ENCODE assay signal across 8 mouse cellular contexts in genomic region chrX:142305869-142306581, GRCm38 (mm10). TPM values are rescaled to one million over a fixed set of nuclear protein-coding genes. Genes with fewer than 3 reads are reported as not detected.
A peak's percentile ranks its signal among the peaks of the same experiment; 100 is the strongest.
DNase-seq lines count a peak whose midpoint lies in the region; ATAC-seq lines count a peak whose summit lies in the region.

Gene Kcne1l, minus strand, starts transcription at chrX:142306294.

- 27% methylated on average over 29 of the region's 33 CpGs for WGBS in heart, embryonic 12.5 days
- 21% methylated on average over 20 of the region's 33 CpGs for WGBS in forebrain, embryonic 16.5 days
- 24% methylated on average over 28 of the region's 33 CpGs for WGBS in liver, embryonic 11.5 days
- 20% methylated on average over 28 of the region's 33 CpGs for WGBS in stomach, embryonic 16.5 days

- H3K27me3 ChIP-seq in heart, embryonic 12.5 days (replicated peaks), result peaks cover 31% of the 10 kb centered on the region
- H3K27me3 ChIP-seq in forebrain, embryonic 16.5 days (replicated peaks; ENCODE audit: control insufficient read depth, insufficient read depth, low read length), result no peaks in the 10 kb centered on the region; the same call in 1 of the 2 replicates
- H3K27me3 ChIP-seq in liver, embryonic 11.5 days (replicated peaks; ENCODE audit: control insufficient read depth, insufficient read depth, low read length), result peaks cover 37% of the 10 kb centered on the region
- H3K27me3 ChIP-seq in stomach, embryonic 16.5 days (ENCODE audit: control insufficient read depth, insufficient read depth, low read length), result peaks cover 12% of the 10 kb centered on the region

- H3K9ac ChIP-seq in heart, embryonic 12.5 days, result peak within 1 kb of the TSS; percentile 58
- peak within 1 kb of the TSS; percentile 48 for H3K9ac ChIP-seq in forebrain, embryonic 16.5 days (replicated peaks; ENCODE audit: low read depth, low read length)
- no peak within 1 kb of the TSS for H3K9ac ChIP-seq in liver, embryonic 11.5 days (ENCODE audit: low read depth, low read length)
- peak within 1 kb of the TSS; percentile 63 for H3K9ac ChIP-seq in stomach, embryonic 16.5 days (ENCODE audit: low read length)

- H3K9me3 ChIP-seq in heart, embryonic 12.5 days (replicated peaks), result no peaks in the 10 kb centered on the region
- no peaks in the 10 kb centered on the region for H3K9me3 ChIP-seq in forebrain, embryonic 16.5 days (ENCODE audit: control insufficient read depth, low read length)
- H3K9me3 ChIP-seq in liver, embryonic 11.5 days (ENCODE audit: control insufficient read depth, low read length), result no peaks in the 10 kb centered on the region
- H3K9me3 ChIP-seq in stomach, embryonic 16.5 days (replicated peaks; ENCODE audit: control insufficient read depth, low read length), result no peaks in the 10 kb centered on the region

- DNase-seq in heart, adult 18-20 months, result no peak
- DNase-seq in ZHBTc4 (ENCODE audit: low read depth, low spot score), result peak; percentile 24
- peak; percentile 39 for DNase-seq in liver, embryonic 11.5 days (ENCODE audit: low spot score)
- DNase-seq in spleen, postnatal 4 days (ENCODE audit: low spot score in 2 of 2), result no peak

- H3K4me1 ChIP-seq in heart, embryonic 12.5 days (replicated peaks), result peaks cover 5% of the 10 kb centered on the region; the same call in 1 of the 2 replicates
- peaks cover 8% of the 10 kb centered on the region; the same call in 1 of the 2 replicates for H3K4me1 ChIP-seq in forebrain, embryonic 16.5 days (replicated peaks; ENCODE audit: control insufficient read depth, insufficient read depth, low read length)
- no peaks in the 10 kb centered on the region for H3K4me1 ChIP-seq in liver, embryonic 11.5 days (replicated peaks; ENCODE audit: control insufficient read depth, insufficient read depth, low read length)
- peaks cover 3% of the 10 kb centered on the region; the same call in 1 of the 2 replicates for H3K4me1 ChIP-seq in stomach, embryonic 16.5 days (ENCODE audit: control insufficient read depth, insufficient read depth, low read length)

- no peaks in the 10 kb centered on the region for H3K36me3 ChIP-seq in heart, embryonic 12.5 days
- H3K36me3 ChIP-seq in forebrain, embryonic 16.5 days (ENCODE audit: control insufficient read depth, insufficient read depth), result no peaks in the 10 kb centered on the region
- no peaks in the 10 kb centered on the region for H3K36me3 ChIP-seq in liver, embryonic 11.5 days (ENCODE audit: control insufficient read depth, insufficient read depth, low read length)
- H3K36me3 ChIP-seq in stomach, embryonic 16.5 days (ENCODE audit: control insufficient read depth, insufficient read depth, low read length), result no peaks in the 10 kb centered on the region

- H3K4me3 ChIP-seq in heart, embryonic 12.5 days, result peak within 1 kb of the TSS; percentile 44
- H3K4me3 ChIP-seq in forebrain, embryonic 16.5 days (replicated peaks; ENCODE audit: low read length), result peak within 1 kb of the TSS; percentile 1
- H3K4me3 ChIP-seq in liver, embryonic 11.5 days (ENCODE audit: low read depth, low read length), result 0 out of 2 replicates have a peak within 1 kb of the TSS, but pooled peaks have one; percentile 21
- H3K4me3 ChIP-seq in stomach, embryonic 16.5 days (replicated peaks; ENCODE audit: low read length), result peak within 1 kb of the TSS; percentile 35

- no peak within 1 kb of the TSS for H3K27ac ChIP-seq in heart, embryonic 12.5 days (ENCODE audit: poor library complexity, severe bottlenecking)
- H3K27ac ChIP-seq in forebrain, embryonic 16.5 days (ENCODE audit: low read length), result peak within 1 kb of the TSS; percentile 66
- H3K27ac ChIP-seq in liver, embryonic 11.5 days (ENCODE audit: low read depth, low read length), result no peak within 1 kb of the TSS
- H3K27ac ChIP-seq in stomach, embryonic 16.5 days (ENCODE audit: low read length), result 0 out of 2 replicates have a peak within 1 kb of the TSS, but pooled peaks have one; percentile 6

- peak within 1 kb of the TSS; percentile 69 for H3K4me2 ChIP-seq in heart, embryonic 12.5 days
- H3K4me2 ChIP-seq in forebrain, embryonic 16.5 days (ENCODE audit: low read length), result peak within 1 kb of the TSS; percentile 50
- peak within 1 kb of the TSS; percentile 54 for H3K4me2 ChIP-seq in liver, embryonic 11.5 days
- H3K4me2 ChIP-seq in stomach, embryonic 16.5 days (ENCODE audit: low read depth, low read length), result peak within 1 kb of the TSS; percentile 52

- 0 out of 2 replicates have a peak, but pooled peaks have one; percentile 45 for ATAC-seq in heart, embryonic 12.5 days (ENCODE audit: insufficient number of reproducible peaks, low FRiP score)
- ATAC-seq in forebrain, embryonic 16.5 days, result peak; percentile 77
- no peak; the same call in 1 of the 2 replicates for ATAC-seq in liver, embryonic 11.5 days (replicated peaks; ENCODE audit: low FRiP score)
- peak; percentile 82; the same call in 1 of the 2 replicates for ATAC-seq in stomach, embryonic 16.5 days (ENCODE audit: insufficient read depth, low FRiP score)
- ATAC-seq in erythroblast, adult 5-6 weeks (replicated peaks; ENCODE audit: low FRiP score, poor library complexity, severe bottlenecking), result no peak

RNA-seq across cellular contexts. Expression of gene Kcne1l, which starts in this region (rescaled TPM):
- 25.7 and 26.9 TPM in 2 replicates for polyA plus RNA-seq in heart, embryonic 12.5 days (2016; fragmentation: Nextera tagmentation; extraction: Ambion mirVana)
- under 1 TPM in 1 of 2 experiments, not detected in 1; 0.18 TPM for total RNA-seq in heart, adult 18-20 months (2021)
- polyA plus RNA-seq in forebrain, embryonic 16.5 days (2015; fragmentation: Nextera tagmentation; extraction: Ambion mirVana), result 21.1 and 31.5 TPM in 2 replicates
- 4.3 and 4.4 TPM in 2 replicates for polyA plus RNA-seq in liver, embryonic 11.5 days (2014; fragmentation: Nextera tagmentation; extraction: Ambion mirVana)
- 30.8 and 34.1 TPM in 2 replicates for polyA plus RNA-seq in stomach, embryonic 16.5 days (2015; fragmentation: Nextera tagmentation; extraction: Ambion mirVana)
- not detected in 2 replicates for total RNA-seq in erythroblast, adult 5-6 weeks (2015; ENCODE audit: low replicate concordance)
- total RNA-seq in erythroblast, adult 5-6 weeks (2017; ENCODE audit: low replicate concordance), result not detected in 2 replicates

Comparison
In these comparisons a context has a peak if more than half of its experiments do, and no peak if none do; other contexts are left out.
1. ATAC-seq: peak in heart, embryonic 12.5 days (single experiment), forebrain, embryonic 16.5 days (single experiment) and stomach, embryonic 16.5 days (single experiment); none in liver, embryonic 11.5 days (single experiment) and erythroblast, adult 5-6 weeks (single experiment).
2. H3K27ac ChIP-seq: peak in forebrain, embryonic 16.5 days (single experiment) and stomach, embryonic 16.5 days (single experiment); none in heart, embryonic 12.5 days (single experiment) and liver, embryonic 11.5 days (single experiment).
3. DNase-seq: peak in ZHBTc4 (single experiment) and liver, embryonic 11.5 days (single experiment); none in heart, adult 18-20 months (0 of 2) and spleen, postnatal 4 days (0 of 2).
4. Peak in every context shown above with its lines, with median percentiles within 50 percentile points of each other: H3K4me2 ChIP-seq and H3K4me3 ChIP-seq.